Mouse (Mus musculus) heart, postnatal 0 days (tissue): Measurements from ENCODE around the gene Oaz3.

Source experiments
- CTCF ChIP-seq: IDR thresholded peaks from 2 replicates; pipeline ENCODE4 v1.5.1; 2016; ENCODE audit warnings: antibody characterized with exemption, control low read depth, low read depth
- EP300 ChIP-seq: IDR thresholded peaks from 2 replicates; pipeline ENCODE4 v1.6.1; 2016; ENCODE audit warnings: antibody characterized with exemption, low read depth

- TF ChIP-seq CTCF (no peak), EP300 (no peak)
Measured at GRCm38 (mm10) chr3:94398217-94398616, 45.5 kb downstream of the Oaz3 start, which contains the start of gene Lingo4.
